Mouse (Mus musculus) lung, embryonic 14.5 days (tissue): ENCODE results near the gene Ets2. TPM values are rescaled to one million over a fixed set of nuclear protein-coding genes. Genes with fewer than 3 reads are reported as not detected.

Experiments
- ATAC-seq: fragments of 200-750 bp; cut with Nextera tagmentation; 2 replicates; pipeline ENCODE4 v1.8.0; 2017; ENCODE audit warnings: mild to moderate bottlenecking, moderate TSS enrichment, moderate library complexity; ENCODE audit not compliant: insufficient read depth
- DNase-seq: peaks from one replicate; pipeline ENCODE4 v3.0.0-alpha.2; 2015
- H3K27ac ChIP-seq: fragments of 300-500 bp; sonication (generic); 2 replicates; pipeline ENCODE4 v1.5.1; 2014; ENCODE audit warnings: low read depth, mild to moderate bottlenecking, moderate library complexity
- H3K27me3 ChIP-seq: fragments of 300-500 bp; sonication (generic); 2 replicates; pipeline ENCODE4 v1.6.1; 2014; ENCODE audit warnings: low read length, control low read depth; ENCODE audit not compliant: insufficient read depth
- H3K36me3 ChIP-seq: fragments of 300-500 bp; sonication (generic); 2 replicates; pipeline ENCODE4 v1.6.1; 2014; ENCODE audit warnings: control low read depth; ENCODE audit not compliant: insufficient read depth
- H3K4me1 ChIP-seq: fragments of 300-500 bp; sonication (generic); 2 replicates; pipeline ENCODE4 v1.6.1; 2014; ENCODE audit warnings: antibody characterized with exemption, control low read depth; ENCODE audit not compliant: insufficient read depth
- H3K4me2 ChIP-seq: fragments of 300-500 bp; sonication (generic); 2 replicates; pipeline ENCODE4 v1.6.1; 2014; ENCODE audit warnings: mild to moderate bottlenecking
- H3K4me3 ChIP-seq: fragments of 300-500 bp; sonication (generic); 2 replicates; pipeline ENCODE4 v1.5.1; 2014; ENCODE audit warnings: low read depth, low read length
- H3K9ac ChIP-seq: fragments of 300-500 bp; sonication (generic); 2 replicates; pipeline ENCODE4 v1.6.1; 2014
- H3K9me3 ChIP-seq: fragments of 300-500 bp; sonication (generic); 2 replicates; pipeline ENCODE4 v1.6.1; 2016; ENCODE audit warnings: low read depth, low read length, control low read depth
- CTCF ChIP-seq: IDR thresholded peaks from 2 replicates; pipeline ENCODE4 v1.5.1; 2016; ENCODE audit warnings: antibody characterized with exemption, low read depth
- WGBS: fragments of 180-500 bp; shearing (Covaris S2); extraction: QIAGEN DNeasy Blood & Tissue Kit; methylation state at CpG from one replicate; pipeline ENCODE4 v1.1.7; 2014; 5-methylcytosine and 5-hydroxymethylcytosine counted together
- polyA plus RNA-seq: library from polyadenylated mRNA; unstranded; fragments of >200 nt; fragmentation: Nextera tagmentation; extraction: Ambion mirVana; gene quantifications from 2 replicates; pipeline ENCODE4 v1.2.1, GENCODE M21; 2014

Ets2 gene
- 72.6 and 74.7 TPM in 2 replicates for polyA plus RNA-seq

DNA sequence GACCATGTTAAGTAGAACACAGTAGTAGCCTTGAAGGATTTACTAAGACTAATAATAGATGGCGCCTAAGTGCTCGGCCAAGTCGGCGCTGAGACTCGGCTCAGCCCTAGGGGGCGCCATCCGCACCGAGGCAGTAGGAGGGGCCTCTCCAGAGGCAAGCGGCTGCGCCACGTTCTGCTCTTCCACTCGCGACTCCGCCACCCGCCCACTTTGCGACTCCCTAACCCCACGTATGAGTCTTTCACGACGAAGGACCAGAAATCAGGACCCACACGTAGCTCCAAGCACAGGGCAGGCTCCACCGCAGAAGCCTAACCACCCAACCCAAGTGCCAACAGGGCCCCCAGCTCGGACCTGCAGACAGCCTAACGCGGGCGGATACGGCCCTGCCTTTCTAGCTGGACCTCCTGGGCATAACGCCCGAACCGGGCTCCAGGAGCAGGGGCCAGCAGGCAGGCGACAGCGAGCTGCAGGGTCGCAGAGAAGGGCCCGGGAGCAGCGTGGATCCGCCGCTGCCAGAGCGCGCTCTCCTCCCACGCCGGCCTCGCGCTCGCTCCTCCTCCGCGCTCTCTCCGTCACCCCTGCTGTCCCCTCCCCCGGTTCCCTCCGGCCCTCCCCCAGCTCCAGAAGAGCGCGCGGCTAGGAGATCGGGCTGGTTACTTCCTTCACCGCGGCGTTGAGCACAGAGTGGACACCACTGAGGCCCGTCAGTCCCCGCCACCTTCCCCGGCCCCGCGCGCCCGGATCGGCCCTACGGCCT, at the start of gene Ets2:
Ets2 (plus strand) TSS at position 274 of the 760 bp plus-strand sequence.
- Histone ChIP-seq H3K36me3 (peaks cover 15% of the 10 kb centered on the region), H3K4me1 (peaks cover 19% of the 10 kb centered on the region), H3K27me3 (no peaks in the 10 kb centered on the region), H3K4me2 (peak within 1 kb of the TSS; percentile 82), H3K9ac (peak within 1 kb of the TSS; percentile 98), H3K9me3 (no peaks in the 10 kb centered on the region), H3K27ac (peak within 1 kb of the TSS; percentile 97), H3K4me3 (peak within 1 kb of the TSS; percentile 93)
- ATAC-seq (peak; percentile 93), DNase-seq (peak; percentile 95)
- WGBS: under 1% methylated on average over 61 of the region's 64 CpGs
- peak; percentile 96 for TF ChIP-seq CTCF

DNA sequence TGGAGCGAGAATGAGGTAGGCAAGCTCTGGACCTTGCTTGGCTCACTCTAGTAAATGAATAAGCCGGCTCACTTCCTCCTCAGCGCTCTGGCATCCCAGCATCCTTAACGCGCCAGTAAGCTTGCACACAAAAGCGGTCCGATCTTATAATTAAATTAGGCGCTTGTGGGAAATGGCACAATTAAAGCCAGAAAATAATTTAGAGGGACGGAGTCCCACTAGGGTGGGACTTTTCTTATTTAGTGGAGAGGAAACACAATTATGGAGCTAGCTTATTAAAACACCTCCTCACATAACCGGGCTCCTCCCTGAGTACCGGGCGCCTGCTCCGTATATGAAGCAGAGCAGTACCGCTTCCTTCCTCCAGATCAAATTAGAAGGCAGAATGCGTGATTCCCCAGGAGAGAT, 47.7 kb upstream of the Ets2 start:
- no peak overlapping the region for H3K4me3 ChIP-seq
- H3K27me3 ChIP-seq: no peaks in the 10 kb centered on the region
- 91% methylated on average over 15 of the region's 15 CpGs for WGBS
- no peak overlapping the region for H3K9ac ChIP-seq
- DNase-seq (no peak), ATAC-seq (no peak)
- TF ChIP-seq CTCF: no peak
- no peak overlapping the region for H3K4me2 ChIP-seq
- no peaks in the 10 kb centered on the region for H3K9me3 ChIP-seq
- H3K27ac ChIP-seq: no peak overlapping the region
- no peaks in the 10 kb centered on the region for H3K4me1 ChIP-seq
- no peaks in the 10 kb centered on the region for H3K36me3 ChIP-seq

GRCm38 (mm10) chr16:95656535-95656934, 45.3 kb upstream of the Ets2 start:
- H3K4me2 ChIP-seq: no peak overlapping the region
- H3K4me1 ChIP-seq: no peaks in the 10 kb centered on the region
- 96% methylated on average over 4 of the region's 4 CpGs for WGBS
- 0 out of 2 replicates have a peak, but pooled peaks have one; percentile 18 for ATAC-seq
- no peaks in the 10 kb centered on the region for H3K27me3 ChIP-seq
- H3K9ac ChIP-seq: no peak overlapping the region
- no peak overlapping the region for H3K27ac ChIP-seq
- H3K36me3 ChIP-seq: no peaks in the 10 kb centered on the region
- no peak for DNase-seq
- H3K9me3 ChIP-seq: no peaks in the 10 kb centered on the region
- no peak overlapping the region for H3K4me3 ChIP-seq
- no peak for TF ChIP-seq CTCF

DNA sequence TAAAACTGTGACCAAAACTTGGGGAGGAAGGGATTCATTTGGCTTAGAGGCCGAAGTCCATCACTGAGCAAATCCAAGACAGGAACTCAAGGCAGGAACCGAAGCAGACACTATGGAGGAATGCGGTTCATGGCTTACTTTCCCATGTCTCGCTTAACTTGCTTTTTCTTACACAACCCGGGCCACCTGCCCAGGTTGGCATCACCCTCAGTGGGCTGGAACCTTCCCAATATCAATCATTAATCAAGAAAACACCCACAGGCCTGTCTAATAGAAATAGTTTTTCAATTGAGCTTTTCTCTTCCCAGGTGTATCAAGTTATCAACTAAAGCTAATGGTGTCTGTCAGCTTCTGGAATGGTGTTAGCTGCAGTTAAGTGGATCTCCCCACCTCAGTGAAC, 44.7 kb upstream of the Ets2 start:
- 93% methylated on average over 5 of the region's 5 CpGs for WGBS
- DNase-seq (no peak), ATAC-seq (no peak)
- H3K4me3 ChIP-seq: no peak overlapping the region
- H3K36me3 ChIP-seq: no peaks in the 10 kb centered on the region
- H3K4me2 ChIP-seq: no peak overlapping the region
- H3K27me3 ChIP-seq: no peaks in the 10 kb centered on the region
- H3K9ac ChIP-seq: no peak overlapping the region
- TF ChIP-seq CTCF: no peak
- no peaks in the 10 kb centered on the region for H3K4me1 ChIP-seq
- H3K27ac ChIP-seq: no peak overlapping the region
- H3K9me3 ChIP-seq: no peaks in the 10 kb centered on the region

GRCm38 (mm10) chr16:95657756-95658155, 44.1 kb upstream of the Ets2 start:
- Histone ChIP-seq H3K4me1 (no peaks in the 10 kb centered on the region), H3K27ac (no peak overlapping the region), H3K9ac (no peak overlapping the region), H3K36me3 (no peaks in the 10 kb centered on the region), H3K4me2 (no peak overlapping the region), H3K9me3 (no peaks in the 10 kb centered on the region), H3K27me3 (no peaks in the 10 kb centered on the region), H3K4me3 (no peak overlapping the region)
- WGBS: 93% methylated on average over 5 of the region's 5 CpGs
- DNase-seq (no peak), ATAC-seq (no peak)
- peak; percentile 20; the same call in 1 of the 2 replicates for TF ChIP-seq CTCF

- Histone ChIP-seq H3K9ac (no peak overlapping the region), H3K36me3 (no peaks in the 10 kb centered on the region), H3K27ac (peak overlapping the region; percentile 11; the same call in 1 of the 2 replicates), H3K4me1 (no peaks in the 10 kb centered on the region), H3K4me3 (no peak overlapping the region), H3K9me3 (no peaks in the 10 kb centered on the region), H3K27me3 (no peaks in the 10 kb centered on the region), H3K4me2 (no peak overlapping the region)
- peak; percentile 86 for TF ChIP-seq CTCF
- 46% methylated on average over 5 of the region's 5 CpGs for WGBS
- DNase-seq: peak; percentile 59
- peak; percentile 38 for ATAC-seq
Observed at GRCm38 (mm10) chr16:95658836-95659430, 42.9 kb upstream of the Ets2 start.

- H3K4me3 ChIP-seq: no peak overlapping the region
- TF ChIP-seq CTCF: no peak
- DNase-seq (peak; percentile 79), ATAC-seq (peak; percentile 50)
- no peaks in the 10 kb centered on the region for H3K9me3 ChIP-seq
- H3K36me3 ChIP-seq: no peaks in the 10 kb centered on the region
- H3K27ac ChIP-seq: peak overlapping the region; percentile 11; the same call in 1 of the 2 replicates
- H3K27me3 ChIP-seq: no peaks in the 10 kb centered on the region
- no peak overlapping the region for H3K9ac ChIP-seq
- H3K4me2 ChIP-seq: no peak overlapping the region
- H3K4me1 ChIP-seq: no peaks in the 10 kb centered on the region
- 54% methylated on average over 19 of the region's 19 CpGs for WGBS
Observed at GRCm38 (mm10) chr16:95659461-95659860, 42.4 kb upstream of the Ets2 start.
